Mouse (Mus musculus): ENCODE results near the gene Pnpla5. TPM values are rescaled to one million over a fixed set of nuclear protein-coding genes. Genes with fewer than 3 reads are reported as not detected.

The Pnpla5 gene
- not detected in 2 replicates for polyA plus RNA-seq (2012; rRNA removed)

GRCm38 (mm10) chr15:84123075-84123474 is at the start of gene Pnpla5:
Gene Pnpla5 (minus strand): TSS chr15:84123175.

GRCm38 (mm10) chr15:84167600-84167999 is 44.6 kb upstream of the Pnpla5 start, which contains the start of gene Pnpla3:
Gene Pnpla3 (plus strand): TSS chr15:84167837.

GRCm38 (mm10) chr15:84105105-84105923 is 17.7 kb downstream of the Pnpla5 start, which contains the start of gene Sult4a1:
Gene Sult4a1 (minus strand): TSS chr15:84105754.

GRCm38 (mm10) chr15:84065140-84065539 is 57.8 kb downstream of the Pnpla5 start, which contains the start of gene Efcab6:
Gene Efcab6 (minus strand): TSS chr15:84065379.

Other genes with a start within 250 kb of the Pnpla5 start
- gene Efcab6, start 57.8 kb downstream of the Pnpla5 start, polyA plus RNA-seq (2012; rRNA removed) = not detected in 2 replicates
- gene Sult4a1, start 17.4 kb downstream of the Pnpla5 start, polyA plus RNA-seq (2012; rRNA removed) = 4.9 TPM in 2 replicates
- gene Pnpla3, start 44.7 kb upstream of the Pnpla5 start, polyA plus RNA-seq (2012; rRNA removed) = 6.9 and 8.9 TPM in 2 replicates
- gene Samm50, start 69.1 kb upstream of the Pnpla5 start, polyA plus RNA-seq (2012; rRNA removed) = 12.0 and 12.4 TPM in 2 replicates
- gene Parvb, start 108.9 kb upstream of the Pnpla5 start, polyA plus RNA-seq (2012; rRNA removed) = 3.8 and 4.2 TPM in 2 replicates
- gene Parvg, start 200.9 kb upstream of the Pnpla5 start, polyA plus RNA-seq (2012; rRNA removed) = 1.8 TPM in 2 replicates